Mouse (Mus musculus) testis, postnatal 10 days (tissue): ENCODE results near the gene Bcam.
"Not testable (repeated sequence)": the region's sequence is repeated elsewhere in the genome, so short reads cannot be mapped to it uniquely, and the experiment has no call there.

Experiments used
- DNase-seq: peaks from one replicate; pipeline ENCODE4 v3.0.0; 2021; ENCODE audit warnings: low spot score

Gene Bcam

GRCm38 (mm10) chr7:19770984-19771391, at the start of gene Bcam:
TSS of gene Bcam (minus strand) at chr7:19771016.
- no peak for DNase-seq

- DNase-seq = no peak
Observed at GRCm38 (mm10) chr7:19818875-19819274, 48.1 kb upstream of the Bcam start.

DNA sequence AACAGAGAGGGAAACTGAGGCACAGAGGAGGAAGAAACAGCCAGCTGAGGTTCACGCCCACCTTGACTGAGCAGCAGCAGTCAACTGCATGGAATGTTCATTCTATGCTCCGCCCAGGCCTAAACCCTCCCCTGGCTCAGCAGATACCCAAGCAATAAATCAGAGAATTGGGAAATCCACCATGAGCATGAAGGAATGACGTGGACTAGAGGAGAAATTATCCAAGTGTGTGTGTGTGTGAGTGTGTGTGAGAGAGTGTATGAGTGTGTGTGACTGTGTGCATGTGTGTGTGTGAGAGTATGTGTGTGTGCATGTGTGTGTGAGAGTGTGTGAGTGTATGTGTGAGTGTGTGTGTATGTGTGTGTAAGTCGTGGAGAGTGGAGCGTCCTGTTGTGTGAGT, 47.6 kb upstream of the Bcam start:
- no peak for DNase-seq

DNA sequence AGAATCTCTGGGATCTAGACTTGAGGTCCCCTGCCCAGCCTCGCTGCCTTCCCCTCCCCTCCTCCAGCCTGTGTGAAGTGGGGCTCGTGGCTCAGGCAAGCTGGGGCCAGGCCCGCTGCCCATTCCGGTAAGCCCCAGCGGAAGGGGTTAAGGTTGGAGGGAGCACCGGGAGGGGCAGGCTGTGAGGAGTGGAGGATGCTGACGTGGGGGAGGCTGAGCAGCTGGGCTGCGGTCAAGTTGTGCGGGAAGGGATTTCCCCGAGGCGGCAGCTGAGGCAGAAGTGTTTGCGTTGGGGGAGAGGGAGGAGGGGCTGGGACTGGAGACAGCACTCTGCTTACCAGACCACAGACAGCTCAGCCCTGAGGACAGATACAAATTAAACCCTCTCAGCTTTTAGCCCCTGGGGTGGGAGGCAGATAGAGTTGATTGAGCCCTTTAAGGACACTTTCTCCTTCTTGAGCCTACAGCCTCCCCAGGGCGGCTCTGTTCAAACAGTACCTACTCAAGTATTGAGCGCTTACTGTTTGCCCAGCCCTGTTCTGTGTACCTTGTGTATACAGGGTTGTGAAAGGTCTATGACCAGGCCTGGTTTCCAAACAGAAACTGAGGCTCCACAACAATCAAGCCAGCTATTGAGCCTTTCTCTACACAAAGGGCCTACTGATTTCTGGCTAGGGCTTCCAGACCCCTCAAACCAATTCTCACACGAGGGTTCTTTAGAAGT, 46.7 kb upstream of the Bcam start:
- peak; percentile 72 for DNase-seq

GRCm38 (mm10) chr7:19816224-19816771, 45.5 kb upstream of the Bcam start:
- peak; percentile 91 for DNase-seq

GRCm38 (mm10) chr7:19815296-19816223, 44.7 kb upstream of the Bcam start:
- no peak for DNase-seq

DNA sequence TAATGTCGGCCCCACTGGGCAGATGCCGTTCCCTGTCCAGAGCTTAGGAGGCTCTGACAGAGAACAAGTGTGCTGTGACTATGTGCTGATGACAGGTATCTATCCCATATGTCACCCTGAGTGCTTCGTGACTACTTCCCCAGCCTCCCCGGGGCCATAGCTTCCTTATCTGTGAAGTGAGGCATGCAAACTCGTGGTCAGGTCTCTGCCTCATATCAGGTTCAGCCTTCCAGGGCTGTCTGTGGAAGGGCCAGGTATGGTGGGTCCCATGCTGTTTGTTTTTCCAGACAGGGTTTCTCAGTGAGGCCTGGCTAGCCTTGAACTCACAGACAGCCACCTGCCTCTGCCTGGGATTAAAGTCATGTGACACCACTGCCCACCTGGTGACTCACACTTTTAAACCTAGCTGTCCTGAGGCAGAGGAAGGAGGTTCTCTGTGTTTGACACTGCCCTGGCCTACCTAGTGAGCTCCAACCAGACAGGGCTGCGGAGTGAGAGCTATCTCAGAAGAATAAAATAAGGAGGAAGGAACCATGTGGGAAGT, 42.8 kb upstream of the Bcam start:
- no peak for DNase-seq

DNA sequence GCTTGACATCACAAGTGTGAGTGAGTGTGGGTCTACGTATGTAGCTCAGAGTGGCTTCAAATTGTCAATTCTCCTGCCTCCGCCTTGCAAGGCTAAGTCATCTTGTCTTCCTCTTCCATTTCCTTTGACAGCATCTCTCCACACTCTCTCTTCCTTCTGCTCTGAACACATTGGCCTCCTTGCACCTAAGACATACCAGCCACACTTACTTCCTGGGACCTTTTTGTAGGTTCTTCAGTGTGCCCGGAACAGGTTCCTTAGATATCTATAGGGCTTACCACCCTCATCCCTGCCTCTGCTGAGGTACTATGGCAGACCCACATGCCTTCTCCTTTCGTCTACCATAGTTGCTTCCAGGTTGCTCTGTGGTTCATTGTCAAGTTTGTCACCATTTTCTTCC, 42.3 kb upstream of the Bcam start:
- DNase-seq = no peak

DNA sequence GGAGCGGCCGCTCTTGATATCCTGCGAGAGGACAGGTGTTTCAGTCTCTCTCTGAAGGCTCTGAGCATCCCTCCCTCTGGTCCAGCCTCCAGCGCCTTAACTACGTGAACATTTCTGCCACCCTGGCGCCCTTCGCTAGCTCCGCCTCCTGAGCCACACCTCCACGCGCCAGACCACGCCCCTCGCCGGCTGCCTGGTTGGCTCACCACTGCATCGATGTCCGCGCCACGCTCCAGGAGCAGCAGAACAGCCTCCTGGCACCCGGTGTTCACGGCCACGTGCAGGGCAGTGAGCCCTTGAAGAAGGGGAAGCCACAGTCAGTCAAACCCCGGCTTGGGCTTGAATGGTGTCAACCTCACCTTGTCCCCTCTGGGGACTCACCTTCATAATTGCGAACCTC, 40.3 kb upstream of the Bcam start:
- DNase-seq = peak; percentile 80

DNA sequence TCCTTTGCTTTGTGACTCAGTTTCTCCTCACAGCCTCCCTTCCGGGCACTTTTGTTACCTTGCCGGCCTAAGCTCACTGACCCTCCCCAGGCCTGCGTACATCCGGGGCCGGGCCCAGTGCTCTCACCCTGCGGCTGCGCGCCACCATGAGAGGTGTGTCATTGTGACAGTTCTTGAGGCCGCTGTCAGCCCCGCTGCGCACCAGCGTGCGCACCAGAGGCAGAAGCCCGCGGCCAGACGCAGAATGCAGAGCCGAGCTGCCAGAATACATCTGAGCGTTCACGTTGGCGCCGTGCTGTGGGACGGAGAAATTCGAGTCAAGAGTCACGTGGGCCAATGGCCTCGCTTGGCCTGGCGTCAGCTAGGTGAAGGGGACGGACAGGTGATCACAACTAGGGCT, 38.6 kb upstream of the Bcam start:
- no peak for DNase-seq

DNA sequence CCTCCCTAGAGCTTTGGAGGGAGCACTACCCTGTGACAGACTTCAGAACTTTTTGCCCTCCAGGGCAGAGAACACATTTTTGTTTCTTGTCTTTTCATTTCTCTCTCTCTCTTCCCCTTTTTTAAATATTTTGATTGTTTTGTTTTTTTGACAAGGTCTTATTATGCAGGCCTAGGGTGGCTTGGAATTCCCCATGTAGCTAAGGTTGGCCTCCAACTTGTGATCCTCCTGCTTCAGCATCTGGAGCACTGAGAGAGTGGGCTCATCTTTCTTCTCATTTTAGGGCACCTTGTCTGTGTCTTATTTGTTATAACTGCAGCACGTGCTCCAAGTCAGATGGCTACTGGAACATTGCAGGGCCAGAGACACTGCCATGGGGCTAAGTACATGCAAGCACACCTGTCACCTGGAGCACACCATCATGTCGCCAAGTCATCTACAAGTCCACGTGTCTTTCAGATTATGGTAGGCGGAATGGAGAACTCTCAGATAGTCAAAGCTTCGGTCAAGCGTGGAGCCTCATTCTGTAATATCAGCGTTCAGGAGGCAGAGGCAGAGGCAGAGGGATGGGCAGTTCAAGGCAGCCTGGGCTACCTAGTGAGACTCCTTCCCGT, 35.6 kb upstream of the Bcam start:
- DNase-seq = no peak

DNA sequence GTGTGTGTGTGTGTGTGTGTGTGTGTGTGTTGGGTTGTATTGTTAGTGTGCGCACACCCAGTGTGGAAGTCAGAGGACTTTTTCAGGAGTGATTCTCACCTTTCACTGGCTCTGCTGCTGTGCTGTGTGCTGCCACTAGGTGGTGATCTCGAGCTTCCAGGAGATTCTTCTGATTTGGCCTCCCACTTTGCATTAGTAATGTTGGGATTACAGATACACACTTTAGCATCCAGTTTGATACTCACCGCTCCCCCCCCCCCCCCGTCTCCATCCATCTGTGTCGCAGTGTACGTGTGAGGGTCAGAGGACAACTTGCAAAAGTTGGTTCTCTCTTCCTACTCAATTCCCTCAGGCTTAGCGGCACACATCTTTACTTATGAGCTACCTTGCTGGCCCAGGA, 32.2 kb upstream of the Bcam start:
- DNase-seq = peak; percentile 90

- DNase-seq = no peak
Observed at GRCm38 (mm10) chr7:19800764-19801163, 29.9 kb upstream of the Bcam start.

GRCm38 (mm10) chr7:19796697-19797588, 26.1 kb upstream of the Bcam start, which contains the start of gene Cblc:
TSS of gene Cblc (minus strand) at chr7:19796809.
- peak; percentile 91 for DNase-seq

- DNase-seq = no peak
Observed at GRCm38 (mm10) chr7:19796254-19796653, 25.4 kb upstream of the Bcam start.

- no peak for DNase-seq
Observed at GRCm38 (mm10) chr7:19795236-19795635, 24.4 kb upstream of the Bcam start.

DNA sequence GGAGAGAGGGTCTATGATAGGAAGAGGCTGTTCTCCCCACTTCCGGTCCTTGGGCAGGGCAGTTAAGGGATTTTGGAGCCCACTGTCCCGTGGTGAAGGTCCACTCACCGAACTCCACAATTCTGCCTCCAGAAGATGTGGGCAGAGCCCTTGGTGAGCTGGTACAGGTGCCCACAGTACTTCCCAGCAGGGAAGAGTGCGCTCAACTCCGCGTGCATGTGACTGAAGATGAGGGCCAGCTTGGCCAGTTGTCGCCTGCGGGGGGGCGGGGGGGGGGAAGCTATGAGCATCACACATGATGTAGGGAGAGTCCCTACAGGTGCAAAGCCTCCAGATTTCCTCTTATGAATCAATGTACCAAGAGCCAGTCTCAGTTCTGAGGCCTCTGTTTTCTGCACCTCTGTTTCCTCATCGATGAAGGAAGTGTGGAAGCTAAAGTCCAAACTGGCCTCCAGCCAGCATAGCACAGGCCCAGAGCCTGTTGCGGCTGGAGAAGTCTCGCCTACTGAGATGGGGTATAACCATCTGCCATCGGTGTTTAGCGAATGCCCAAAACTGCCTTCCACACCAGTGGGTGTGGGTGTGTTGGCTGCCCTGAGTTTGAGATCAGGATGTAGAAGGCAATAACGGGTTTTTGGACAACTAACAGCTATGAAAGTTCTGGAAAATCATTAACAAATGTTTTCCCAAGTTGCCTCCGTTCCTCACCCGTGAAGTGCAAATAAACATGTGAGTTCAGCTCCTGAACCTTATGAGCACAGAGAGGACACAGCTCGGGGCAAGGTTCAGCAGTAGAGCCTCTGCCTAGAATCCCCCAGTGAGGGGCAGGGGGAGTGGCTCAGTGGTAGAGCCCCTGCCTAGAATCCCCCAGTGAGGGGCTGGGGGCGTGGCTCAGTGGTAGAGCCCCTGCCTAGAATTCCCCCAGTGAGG, 22.1 kb upstream of the Bcam start:
- DNase-seq = no peak

DNA sequence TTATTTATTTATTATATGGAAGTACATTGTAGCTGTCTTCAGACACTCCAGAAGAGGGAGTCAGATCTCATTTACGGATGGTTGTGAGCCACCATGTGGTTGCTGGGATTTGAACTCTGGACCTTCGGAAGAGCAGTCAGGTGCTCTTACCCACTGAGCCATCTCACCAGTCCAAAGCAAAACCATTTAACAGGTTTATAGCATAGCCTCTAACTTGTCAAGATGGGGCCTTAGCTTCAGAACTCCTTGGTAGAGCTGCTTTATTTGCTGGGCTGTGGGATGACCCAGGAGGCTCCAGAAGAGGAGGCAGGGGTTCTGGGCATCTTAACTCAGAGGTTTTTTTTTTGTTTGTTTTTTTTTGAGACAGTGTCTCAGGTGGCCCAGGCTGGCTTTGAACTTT, 20.7 kb upstream of the Bcam start:
- DNase-seq = not testable (repeated sequence)

DNA sequence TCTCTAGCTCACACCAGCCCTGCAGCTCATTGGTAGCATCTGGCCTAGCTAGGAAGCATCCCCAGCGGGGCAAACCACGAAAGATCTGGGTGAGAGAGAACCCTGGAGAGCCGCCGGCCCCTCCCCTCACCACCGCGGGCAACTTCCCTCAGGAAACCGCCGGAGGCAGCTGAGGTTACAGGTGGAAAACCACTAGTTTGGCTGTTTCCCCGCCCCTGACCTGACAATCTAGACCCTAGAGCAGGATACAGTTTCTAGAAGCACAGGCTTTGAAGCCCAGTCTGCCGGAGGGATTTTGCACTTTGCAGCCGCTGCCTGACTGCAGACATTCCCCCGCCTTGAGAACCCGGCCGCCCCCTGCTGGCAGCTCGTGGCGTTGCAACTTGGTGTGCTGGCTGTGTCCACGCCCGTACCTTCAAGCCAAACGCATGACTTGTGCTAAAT, 19.1 kb upstream of the Bcam start:
- peak; percentile 99 for DNase-seq
